Mouse (Mus musculus) brown adipose tissue, adult 24 weeks (tissue): Measurements from ENCODE around the gene Klc4. TPM values are rescaled to one million over a fixed set of nuclear protein-coding genes. Genes with fewer than 3 reads are reported as not detected.

Source experiments
- H3K27ac ChIP-seq: fragments of 200-500 bp; replicated peaks from 2 replicates; pipeline ENCODE4 v1.5.1; 2012; ENCODE audit warnings: low read depth, mild to moderate bottlenecking, low read length
- H3K4me1 ChIP-seq: fragments of 200-500 bp; 2 replicates; pipeline ENCODE4 v1.6.1; 2012; ENCODE audit warnings: low read length, mixed read lengths; ENCODE audit not compliant: control insufficient read depth, insufficient read depth, insufficient read length
- H3K4me3 ChIP-seq: fragments of 200-500 bp; 2 replicates; pipeline ENCODE4 v1.5.1; 2012; ENCODE audit warnings: low read depth, mild to moderate bottlenecking, low read length, moderate library complexity; ENCODE audit not compliant: insufficient read depth
- polyA plus RNA-seq: library from polyadenylated mRNA; stranded (reverse); fragments of >200 nt; gene quantifications from 2 replicates; pipeline ENCODE4 v1.2.4, GENCODE M21; 2012; ENCODE audit not compliant: missing spikeins, insufficient read depth, insufficient read length

The Klc4 gene
- polyA plus RNA-seq, 1 experiment = 15.7 TPM

GRCm38 (mm10) chr17:46644916-46645475 lies 826 bp downstream of the Klc4 start:
- H3K4me1 ChIP-seq = peaks cover 5% of the 10 kb centered on the region; the same call in 1 of the 2 replicates
- H3K27ac ChIP-seq = peak overlapping the region; percentile 71
- H3K4me3 ChIP-seq = peak overlapping the region; percentile 89

DNA sequence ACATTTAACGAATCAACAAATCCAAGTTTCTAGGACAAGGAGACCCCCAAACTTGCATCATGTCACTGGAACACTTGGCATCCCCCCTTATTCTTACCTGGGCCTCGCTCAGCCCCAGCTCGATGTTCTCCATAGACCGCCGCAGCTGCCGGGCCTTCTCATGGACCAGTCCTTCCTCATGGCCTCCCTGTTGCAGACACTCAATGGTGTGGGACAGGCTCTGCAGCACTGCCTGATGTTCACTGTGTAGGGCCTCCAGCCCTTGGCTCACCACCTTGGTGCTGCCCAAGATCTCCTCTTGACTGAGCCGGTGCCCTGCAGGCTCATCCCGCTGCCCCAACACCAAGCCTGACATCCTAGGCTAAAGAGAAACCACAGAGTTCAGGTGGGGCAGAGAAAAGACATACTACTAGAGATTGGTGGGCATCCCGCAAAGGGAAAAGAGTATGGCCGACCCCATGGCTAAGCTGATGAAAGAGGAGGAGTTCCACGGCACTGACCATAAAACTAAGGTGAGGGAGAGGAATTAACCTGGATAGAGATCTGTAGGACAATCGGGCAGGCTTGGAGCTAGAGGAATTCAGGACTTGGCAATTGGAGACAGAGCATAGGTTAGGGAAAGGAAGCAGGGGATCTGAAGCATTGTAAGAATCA lies 1.5 kb downstream of the Klc4 start:
- peak overlapping the region; percentile 89 for H3K4me3 ChIP-seq
- no peak overlapping the region for H3K27ac ChIP-seq

GRCm38 (mm10) chr17:46642060-46642459 lies 3.8 kb downstream of the Klc4 start:
- Histone ChIP-seq H3K4me3 (no peak overlapping the region), H3K4me1 (0 out of 2 replicates have a peak, but pooled peaks cover 2% of the 10 kb centered on the region), H3K27ac (no peak overlapping the region)

More for the DNA sequence above, 1.5 kb downstream of the Klc4 start:
- H3K4me1 ChIP-seq = 0 out of 2 replicates have a peak, but pooled peaks cover 2% of the 10 kb centered on the region

- Histone ChIP-seq H3K4me1 (0 out of 2 replicates have a peak, but pooled peaks cover 2% of the 10 kb centered on the region), H3K4me3 (0 out of 2 replicates have a peak overlapping the region, but pooled peaks have one; percentile 8), H3K27ac (no peak overlapping the region)
Observed at GRCm38 (mm10) chr17:46639929-46640328, 5.9 kb downstream of the Klc4 start.

GRCm38 (mm10) chr17:46636831-46637523 lies 8.8 kb downstream of the Klc4 start:
- no peak overlapping the region for H3K27ac ChIP-seq
- no peak overlapping the region for H3K4me3 ChIP-seq
- no peaks in the 10 kb centered on the region for H3K4me1 ChIP-seq

DNA sequence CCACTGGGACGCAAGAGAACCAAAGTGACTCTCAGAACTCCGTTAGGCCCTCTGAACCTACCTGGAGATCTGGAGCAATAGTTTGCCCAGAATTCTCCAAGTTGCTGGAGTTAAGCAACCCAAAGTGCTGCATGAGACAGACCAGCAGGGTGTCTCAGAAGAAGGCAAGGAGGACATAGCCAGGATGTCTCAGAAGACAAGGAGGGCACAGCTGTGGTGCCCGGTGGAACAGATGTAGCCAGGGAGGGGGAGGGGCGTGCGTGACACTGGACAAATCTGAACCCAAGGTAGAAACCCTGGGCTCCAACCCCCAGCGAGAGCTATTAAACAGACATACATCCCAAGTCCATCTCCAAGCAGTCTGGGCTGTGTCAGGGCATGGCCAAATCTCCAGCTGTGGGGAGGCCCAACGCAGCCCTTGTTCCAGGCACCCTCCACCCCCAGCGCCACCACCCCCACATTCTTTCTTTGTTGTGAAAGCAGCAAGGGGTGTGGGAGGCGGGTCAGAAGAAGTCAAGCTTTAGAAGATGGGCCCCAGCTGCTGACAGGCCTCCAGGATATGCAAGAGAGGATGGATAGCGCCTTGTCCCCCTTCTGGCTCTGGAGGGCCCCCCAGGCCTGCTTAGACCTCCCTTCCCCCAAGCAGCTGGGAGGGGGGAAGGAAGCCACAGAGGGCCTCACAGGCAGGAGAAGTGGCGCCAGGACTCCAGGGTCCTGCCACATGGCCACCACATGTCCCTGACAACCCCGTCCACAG lies 16.0 kb downstream of the Klc4 start:
- H3K27ac ChIP-seq = no peak overlapping the region
- H3K4me1 ChIP-seq = no peaks in the 10 kb centered on the region
- 0 out of 2 replicates have a peak overlapping the region, but pooled peaks have one; percentile 7 for H3K4me3 ChIP-seq

GRCm38 (mm10) chr17:46628791-46629684 lies 16.8 kb downstream of the Klc4 start, which contains the start of gene Ptk7:
TSS of gene Ptk7 (minus strand) at chr17:46629504.
- H3K4me1 ChIP-seq = no peaks in the 10 kb centered on the region
- H3K4me3 ChIP-seq = peak within 1 kb of the TSS; percentile 68
- H3K27ac ChIP-seq = no peak within 1 kb of the TSS

DNA sequence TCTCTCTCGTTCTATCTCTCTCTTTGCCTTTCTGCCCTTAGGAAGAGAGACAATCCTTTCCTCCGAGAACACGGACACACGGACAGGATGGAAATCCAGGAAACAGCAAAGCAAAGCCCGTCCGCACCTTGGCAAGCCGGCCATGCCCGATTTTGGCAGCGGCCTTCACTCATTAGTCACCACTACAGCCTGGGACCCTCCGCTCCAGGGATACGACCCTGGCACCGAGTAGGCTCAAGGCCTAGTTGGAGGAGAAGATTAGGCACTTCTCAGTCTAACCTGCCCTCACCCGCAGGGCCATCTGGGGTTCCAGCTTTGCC lies 17.4 kb downstream of the Klc4 start:
- peak overlapping the region; percentile 68 for H3K4me3 ChIP-seq
- H3K27ac ChIP-seq = no peak overlapping the region
- H3K4me1 ChIP-seq = no peaks in the 10 kb centered on the region

DNA sequence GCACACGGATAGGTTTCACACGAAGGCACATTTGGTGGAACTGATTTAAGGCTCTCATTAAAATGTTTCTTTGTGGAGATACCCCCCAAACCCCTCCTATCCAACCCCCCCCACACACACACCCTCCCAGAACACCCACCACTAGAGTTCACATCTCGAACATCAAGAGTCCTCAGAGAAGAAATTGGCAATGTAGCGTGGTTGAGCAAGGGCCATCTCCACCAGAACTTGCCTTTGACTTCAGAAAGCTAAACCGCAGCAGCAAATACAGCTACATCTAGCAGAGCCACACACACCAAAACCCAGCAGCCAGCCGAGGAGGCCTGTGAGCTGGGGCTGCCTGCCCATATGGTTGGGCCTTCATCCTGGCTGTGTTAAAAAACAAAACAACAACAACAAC lies 18.4 kb downstream of the Klc4 start:
- H3K27ac ChIP-seq = no peak overlapping the region
- no peak overlapping the region for H3K4me3 ChIP-seq
- no peaks in the 10 kb centered on the region for H3K4me1 ChIP-seq

- Histone ChIP-seq H3K4me1 (no peaks in the 10 kb centered on the region), H3K27ac (no peak overlapping the region), H3K4me3 (no peak overlapping the region)
Observed at GRCm38 (mm10) chr17:46624598-46624997, 21.2 kb downstream of the Klc4 start.

DNA sequence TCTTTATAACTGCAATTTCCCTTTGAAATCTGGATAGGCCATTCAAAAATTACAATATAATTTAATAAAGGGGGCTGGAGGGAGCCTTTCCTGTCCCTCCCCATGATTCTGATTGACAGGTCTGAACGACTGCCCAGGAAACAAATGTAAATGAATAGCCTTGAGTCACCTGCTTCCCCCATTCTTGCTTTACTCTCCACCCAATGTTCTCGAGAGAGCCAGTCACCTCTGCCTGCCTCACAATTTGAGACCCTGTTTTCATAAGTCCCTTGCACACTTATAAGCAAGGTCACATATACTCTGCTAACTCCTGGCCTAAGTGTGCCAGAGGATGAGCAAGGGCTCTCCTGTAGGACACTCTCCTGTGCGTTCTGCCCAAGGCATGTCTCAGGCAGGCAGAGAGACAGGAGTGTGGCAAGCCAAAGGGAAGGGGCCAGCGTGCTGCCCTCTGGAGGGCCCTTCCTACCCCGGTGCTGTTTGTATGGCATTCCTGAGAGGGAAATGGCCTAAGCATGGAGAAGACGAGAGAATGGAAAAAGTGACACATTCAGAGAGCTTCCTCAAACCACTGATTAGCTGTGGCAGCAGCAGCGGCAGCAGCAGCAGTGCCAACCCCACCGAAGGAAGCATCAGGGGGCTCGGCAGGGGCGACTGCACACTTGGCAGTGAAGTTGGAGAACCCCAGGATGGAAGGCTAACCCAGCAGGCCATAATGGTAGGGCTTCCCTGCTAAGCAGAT lies 21.8 kb downstream of the Klc4 start:
- no peak overlapping the region for H3K27ac ChIP-seq
- H3K4me3 ChIP-seq = no peak overlapping the region

DNA sequence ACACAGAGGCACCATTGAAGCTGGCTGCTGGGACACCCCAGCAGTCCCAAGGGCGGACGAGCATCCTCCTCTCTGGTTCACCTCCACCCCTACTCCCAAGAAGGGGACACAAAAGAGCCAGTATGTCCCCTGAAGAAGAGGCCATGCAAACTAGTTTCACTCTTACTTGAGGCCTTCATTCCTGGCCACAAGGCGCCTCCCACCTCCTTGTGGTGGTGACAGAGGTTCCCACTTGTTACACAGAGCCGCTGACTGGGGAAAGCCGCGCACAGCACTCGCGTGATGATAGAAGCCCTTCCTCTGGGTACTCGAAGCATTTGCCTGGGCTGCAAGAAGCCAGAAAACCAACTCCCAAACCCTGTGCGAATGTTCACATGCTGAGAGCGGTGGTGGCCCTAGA lies 23.6 kb downstream of the Klc4 start:
- H3K4me3 ChIP-seq = no peak overlapping the region
- no peak overlapping the region for H3K27ac ChIP-seq
- H3K4me1 ChIP-seq = no peaks in the 10 kb centered on the region

More for the DNA sequence above, 21.8 kb downstream of the Klc4 start:
- H3K4me1 ChIP-seq = no peaks in the 10 kb centered on the region

DNA sequence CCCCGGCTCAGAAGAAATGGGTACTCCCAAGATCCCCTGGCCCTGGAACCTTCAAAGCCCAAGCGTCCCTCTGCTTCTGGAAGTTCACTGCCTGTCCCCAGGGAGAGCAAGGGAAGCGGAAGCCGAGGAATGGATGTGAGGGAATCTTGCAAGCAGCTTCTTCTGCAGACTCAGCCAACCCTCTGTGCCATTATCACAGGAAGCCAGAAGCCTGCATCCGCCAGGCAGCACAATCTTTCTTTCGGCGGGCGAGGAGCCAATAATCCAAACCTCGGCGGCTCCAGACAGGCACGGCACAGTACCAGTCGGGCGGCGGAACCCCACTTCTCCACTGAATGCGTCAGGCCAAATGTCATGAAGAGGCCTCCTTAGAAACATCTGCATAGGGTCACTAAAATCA lies 24.5 kb downstream of the Klc4 start:
- Histone ChIP-seq H3K4me1 (no peaks in the 10 kb centered on the region), H3K27ac (no peak overlapping the region), H3K4me3 (peak overlapping the region; percentile 12; the same call in 1 of the 2 replicates)
